Mouse (Mus musculus) left cerebral cortex, postnatal 10 days (tissue): ENCODE data around the gene Samd4b. TPM values are rescaled to one million over a fixed set of nuclear protein-coding genes. Genes with fewer than 3 reads are reported as not detected.
A peak's percentile ranks its signal among the peaks of the same experiment; 100 is the strongest.
"Not testable (repeated sequence)": the region's sequence is repeated elsewhere in the genome, so short reads cannot be mapped to it uniquely, and the experiment has no call there.

Experiments used
- DNase-seq, 2 experiments: peaks; one replicate each; pipeline ENCODE4 v3.0.0; 2021 to 2022; ENCODE audit warnings: low spot score in 2 of 2, mixed read lengths in 1 of 2; ENCODE audit errors: extremely low spot score in 1 of 2
- intact Hi-C: fragments of 180-260 bp; cut with DNase I; formaldehyde crosslinking; loops from one replicate; pipeline ENCODE4 v1.15.1; 2025
- total RNA-seq, 2 experiments: library from RNA; stranded (reverse); gene quantifications; 2 replicates each; pipeline ENCODE4 v1.2.3; 2021

The Samd4b gene
- total RNA-seq, 2 experiments from 2014 or later, result 55.9 to 58.4 TPM

GRCm38 (mm10) chr7:28392429-28393271, 205.3 kb downstream of the Samd4b start, which contains the start of the genes Med29 and Paf1:
TSS of gene Med29 (minus strand) at chr7:28392708.
TSS of gene Paf1 (plus strand) at chr7:28392951.
- intact Hi-C loops, result no loop called here
- DNase-seq, result peak; percentile 97 to 98

GRCm38 (mm10) chr7:28390331-28390730, 207.6 kb downstream of the Samd4b start:
- intact Hi-C loops, result no loop called here
- no peak for DNase-seq

GRCm38 (mm10) chr7:28387384-28387783, 210.6 kb downstream of the Samd4b start:
- intact Hi-C loops, DNase-seq: not testable (repeated sequence)

- DNase-seq, result not testable (repeated sequence)
- intact Hi-C loops, result loop anchor here (1.0 kb wide), 1 partner anchor 14 kb away; no protein-coding TSS in a partner anchor
Measured at GRCm38 (mm10) chr7:28386877-28387276, 211.1 kb downstream of the Samd4b start.

- intact Hi-C loops, result loop anchor here (1.0 kb wide), 1 partner anchor 13 kb away; no protein-coding TSS in a partner anchor
- DNase-seq, result peak; percentile 72 to 91
Measured at GRCm38 (mm10) chr7:28386462-28386861, 211.5 kb downstream of the Samd4b start.

- peak in 1 of 2 experiments; percentile 62 for DNase-seq
- intact Hi-C loops, result loop anchor here (1.0 kb wide), 1 partner anchor 13 kb away; no protein-coding TSS in a partner anchor
Measured at GRCm38 (mm10) chr7:28386007-28386406, 211.9 kb downstream of the Samd4b start.

- intact Hi-C loops, result no loop called here
- no peak for DNase-seq
Measured at GRCm38 (mm10) chr7:28385196-28385595, 212.7 kb downstream of the Samd4b start.

GRCm38 (mm10) chr7:28384162-28384561, 213.8 kb downstream of the Samd4b start:
- intact Hi-C loops, result no loop called here
- no peak for DNase-seq

GRCm38 (mm10) chr7:28383606-28384005, 214.3 kb downstream of the Samd4b start:
- intact Hi-C loops, result no loop called here
- no peak for DNase-seq

GRCm38 (mm10) chr7:28382981-28383396, 215.0 kb downstream of the Samd4b start:
- intact Hi-C loops, result no loop called here
- peak in 1 of 2 experiments; percentile 69 for DNase-seq

GRCm38 (mm10) chr7:28382347-28382951, 215.5 kb downstream of the Samd4b start:
- intact Hi-C loops, result no loop called here
- DNase-seq, result no peak

GRCm38 (mm10) chr7:28381938-28382337, 216.0 kb downstream of the Samd4b start:
- intact Hi-C loops, result no loop called here
- peak in 1 of 2 experiments; percentile 94 for DNase-seq

GRCm38 (mm10) chr7:28381017-28381790, 216.7 kb downstream of the Samd4b start:
- intact Hi-C loops, result no loop called here
- peak in 1 of 2 experiments; percentile 85 for DNase-seq

- DNase-seq, result no peak
- intact Hi-C loops, result no loop called here
Measured at GRCm38 (mm10) chr7:28380237-28381016, 217.5 kb downstream of the Samd4b start, which contains the start of gene Zfp36. TSS of gene Zfp36 (minus strand) at chr7:28380253.

GRCm38 (mm10) chr7:28378769-28379651, 218.9 kb downstream of the Samd4b start:
- intact Hi-C loops, result loop anchor here (10.0 kb wide), 1 partner anchor 226 kb away; no protein-coding TSS in a partner anchor
- DNase-seq, result peak; percentile 64 to 95

GRCm38 (mm10) chr7:28378066-28378690, 219.8 kb downstream of the Samd4b start:
- intact Hi-C loops, result loop anchor here (10.0 kb wide), 1 partner anchor 227 kb away; no protein-coding TSS in a partner anchor
- DNase-seq, result no peak
